ENCODE assay signal across 11 mouse cellular contexts in the genomic region with DNA sequence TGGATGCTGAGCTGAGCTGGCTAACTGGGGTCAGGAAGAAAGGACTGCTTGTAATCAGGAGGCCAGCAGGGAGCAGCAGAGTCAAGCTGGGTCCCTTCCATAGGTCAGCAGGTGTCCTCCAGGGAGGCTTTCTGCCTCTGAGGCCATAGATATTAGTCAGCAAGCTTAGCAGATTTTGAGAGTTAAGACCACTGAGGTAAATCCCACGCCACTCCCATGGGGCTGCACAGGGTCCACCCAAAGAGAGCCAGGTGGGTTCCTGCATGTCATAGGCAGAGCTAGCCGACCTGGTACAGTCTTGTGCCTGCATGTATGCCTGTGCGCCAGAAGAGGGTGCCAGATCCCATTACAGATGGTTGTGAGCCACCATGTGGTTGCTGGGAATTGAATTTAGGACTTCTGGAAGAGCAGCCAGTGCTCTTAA.
A peak's percentile ranks its signal among the peaks of the same experiment; 100 is the strongest.
DNase-seq lines count a peak whose midpoint lies in the region; ATAC-seq and TF ChIP-seq lines count a peak whose summit lies in the region.
"Had no signal": no experiment of that assay in that cellular context is flagged by ENCODE, and none has a peak within 500 bp of the region (broad histone marks: within the 10 kb centered on the region; RNA-seq: fewer than 3 reads in every experiment).

No protein-coding gene starts in this region.

- WGBS in hindbrain, embryonic 12.5 days, result 37% methylated on average over 3 of the region's 3 CpGs

- H3K9me3 ChIP-seq in hindbrain, embryonic 12.5 days (replicated peaks), result no peaks in the 10 kb centered on the region
- H3K9me3 ChIP-seq: heart, embryonic 15.5 days; neural tube, embryonic 13.5 days had no signal

- peak; percentile 72 to 77 for DNase-seq in cerebellum, postnatal 10 days
- no peak for DNase-seq in cerebellum, adult 9-11 months
- DNase-seq in testis, postnatal 14 days (ENCODE audit: low spot score), result no peak
- peak; percentile 84 for DNase-seq in retina, postnatal 7 days (ENCODE audit: low read depth, low spot score)
- no peak for DNase-seq in layer of hippocampus, adult 11-12 months (ENCODE audit: low spot score)

- TF ChIP-seq CTCF in testis, adult 2 months (IDR thresholded peaks at IDR 0.05; ENCODE audit: control insufficient read depth, insufficient read depth, insufficient replicate concordance, low read depth, low read length), result peak; percentile 25; the same call in 1 of the 2 replicates

- ATAC-seq in hematopoietic stem cell, adult 5-6 weeks (replicated peaks in 1 of 2; ENCODE audit: insufficient read depth in 1 of 2, low FRiP score in 2 of 2, low TSS enrichment in 1 of 2, low read depth in 1 of 2, poor library complexity in 2 of 2, severe bottlenecking in 2 of 2), result 0 out of 4 replicates have a peak, but pooled peaks have one; percentile 21 to 23
- no peak for ATAC-seq in hindbrain, embryonic 12.5 days (ENCODE audit: low FRiP score)
- ATAC-seq: Patski had no signal

- no peaks in the 10 kb centered on the region for H3K27me3 ChIP-seq in testis, adult 2 months (ENCODE audit: control insufficient read depth, insufficient read depth, low read length)
- H3K27me3 ChIP-seq in hindbrain, embryonic 12.5 days, result peaks cover 12% of the 10 kb centered on the region
- H3K27me3 ChIP-seq: heart, embryonic 15.5 days; neural tube, embryonic 13.5 days; Patski had no signal

- H3K4me3 ChIP-seq in testis, adult 2 months (ENCODE audit: control insufficient read depth, low read depth, low read length), result no peak overlapping the region
- no peak overlapping the region for H3K4me3 ChIP-seq in hindbrain, embryonic 12.5 days
- H3K4me3 ChIP-seq: heart, embryonic 15.5 days; neural tube, embryonic 13.5 days had no signal

- no peak overlapping the region for H3K27ac ChIP-seq in testis, adult 2 months (ENCODE audit: control insufficient read depth, insufficient read depth, low read depth, low read length)
- H3K27ac ChIP-seq in hindbrain, embryonic 12.5 days, result no peak overlapping the region
- H3K27ac ChIP-seq: heart, embryonic 15.5 days; neural tube, embryonic 13.5 days had no signal

- no peak overlapping the region for H3K4me2 ChIP-seq in hindbrain, embryonic 12.5 days (replicated peaks)
- H3K4me2 ChIP-seq: heart, embryonic 15.5 days; neural tube, embryonic 13.5 days had no signal

- no peak overlapping the region for H3K9ac ChIP-seq in hindbrain, embryonic 12.5 days
- H3K9ac ChIP-seq: heart, embryonic 15.5 days; neural tube, embryonic 13.5 days had no signal

- H3K4me1 ChIP-seq in testis, adult 2 months (ENCODE audit: control insufficient read depth, insufficient read depth, low read length), result peaks cover 10% of the 10 kb centered on the region
- H3K4me1 ChIP-seq in hindbrain, embryonic 12.5 days, result peaks cover 45% of the 10 kb centered on the region

- H3K36me3 ChIP-seq in testis, adult 2 months (ENCODE audit: control insufficient read depth, insufficient read depth, low read length), result no peaks in the 10 kb centered on the region
- H3K36me3 ChIP-seq in hindbrain, embryonic 12.5 days, result no peaks in the 10 kb centered on the region
- H3K36me3 ChIP-seq: heart, embryonic 15.5 days; neural tube, embryonic 13.5 days had no signal

- TF ChIP-seq POLR2A in testis, adult 2 months (IDR thresholded peaks at IDR 0.05; ENCODE audit: control insufficient read depth, low read depth, low read length), result no peak

Comparison
In these comparisons a context has a peak if more than half of its experiments do, and no peak if none do; other contexts are left out.
1. DNase-seq: peak in cerebellum, postnatal 10 days (2 of 2) and retina, postnatal 7 days (single experiment); none in cerebellum, adult 9-11 months (single experiment), testis, postnatal 14 days (single experiment) and layer of hippocampus, adult 11-12 months (single experiment).